Mouse (Mus musculus): ENCODE data around the gene Rpa2. TPM values are rescaled to one million over a fixed set of nuclear protein-coding genes. Genes with fewer than 3 reads are reported as not detected.
"Not testable (repeated sequence)": the region's sequence is repeated elsewhere in the genome, so short reads cannot be mapped to it uniquely, and the experiment has no call there.

The Rpa2 gene
- total and polyA plus RNA-seq, 2 experiments from 2014 or later: 26.8 to 32.6 TPM

DNA sequence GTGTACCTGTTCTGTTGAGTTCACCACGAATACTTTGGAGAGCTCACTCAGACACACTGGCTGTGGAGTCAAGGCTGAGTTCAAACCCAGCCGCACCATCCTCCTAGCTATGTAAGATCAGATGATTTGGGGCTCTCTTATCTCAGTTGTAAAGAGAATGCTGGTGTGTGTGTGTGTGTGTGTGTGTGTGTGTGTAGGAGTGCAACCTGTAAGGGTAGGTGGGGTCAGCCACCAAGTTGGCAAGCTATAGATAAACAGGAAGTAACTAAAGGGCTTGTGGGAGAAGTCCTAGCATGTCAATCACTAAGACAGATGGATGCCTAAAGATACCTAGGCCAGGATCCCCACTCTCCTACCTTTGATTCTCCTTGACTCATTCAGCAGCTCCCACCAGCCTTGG is 15.6 kb downstream of the Rpa2 start:
- no peak for TF ChIP-seq CTCF (IDR thresholded peaks at IDR 0.05; ENCODE audit: low read depth)
- H3K4me1 ChIP-seq (ENCODE audit: insufficient read depth): no peaks in the 10 kb centered on the region
- H3K27me3 ChIP-seq (ENCODE audit: insufficient read depth, low read length): no peaks in the 10 kb centered on the region
- no peaks in the 10 kb centered on the region for H3K36me3 ChIP-seq (ENCODE audit: insufficient read depth)
- no peak overlapping the region for H3K27ac ChIP-seq (ENCODE audit: low read depth, low read length)
- H3K4me3 ChIP-seq (ENCODE audit: low read depth, low read length): no peak overlapping the region
- DNase-seq: no peak
- 90% methylated on average over 2 of the region's 2 CpGs for WGBS
- no peak overlapping the region for H3K9ac ChIP-seq
- ATAC-seq: no peak
- no peak overlapping the region for H3K4me2 ChIP-seq (ENCODE audit: low read depth)
- no peaks in the 10 kb centered on the region for H3K9me3 ChIP-seq (ENCODE audit: low read length)

DNA sequence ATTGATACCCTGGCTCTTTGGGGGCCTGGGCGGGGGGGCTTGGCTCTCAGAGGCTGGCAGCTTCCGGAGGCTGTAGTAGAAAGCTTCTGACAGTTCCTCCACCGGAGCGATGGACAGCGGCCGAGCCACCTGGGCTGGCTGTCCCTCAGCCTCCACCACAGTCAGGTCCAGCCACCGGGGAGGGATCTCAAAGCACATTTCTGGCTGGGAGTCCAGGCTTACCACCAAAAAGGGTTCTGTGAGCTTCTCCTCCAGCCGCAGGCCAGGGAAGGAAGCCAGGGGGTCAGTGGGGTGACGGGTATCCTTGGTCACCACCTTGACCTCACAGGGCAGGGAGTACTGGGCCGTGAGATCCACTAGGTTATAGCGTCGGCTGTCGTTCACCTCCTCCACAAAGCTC is 17.1 kb downstream of the Rpa2 start:
- no peak for TF ChIP-seq CTCF (IDR thresholded peaks at IDR 0.05; ENCODE audit: low read depth)
- H3K4me2 ChIP-seq (ENCODE audit: low read depth): no peak overlapping the region

DNA sequence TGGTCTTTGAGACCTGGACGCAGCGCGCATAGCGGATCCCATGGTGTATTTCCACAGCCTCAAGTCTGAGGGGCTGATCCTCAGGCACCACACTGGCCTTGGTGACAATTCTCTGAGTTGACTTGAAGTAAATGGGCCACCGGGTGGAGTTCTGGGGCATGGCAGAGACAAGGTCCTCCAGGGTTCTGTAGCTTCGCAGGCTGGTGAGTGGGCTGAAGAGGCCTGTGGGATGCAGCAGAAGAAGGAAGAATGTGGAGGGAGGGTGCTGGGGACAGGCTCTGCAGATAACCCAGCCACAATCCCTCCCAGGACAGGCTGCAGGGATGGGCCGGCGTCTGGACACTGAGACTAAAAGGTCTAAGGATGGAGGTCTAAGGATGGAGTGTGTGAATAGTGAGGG is 21.6 kb downstream of the Rpa2 start:
- no peak for TF ChIP-seq CTCF (IDR thresholded peaks at IDR 0.05; ENCODE audit: low read depth)
- ATAC-seq (no peak), DNase-seq (no peak)
- H3K27me3 ChIP-seq (ENCODE audit: insufficient read depth, low read length): no peaks in the 10 kb centered on the region
- H3K27ac ChIP-seq (ENCODE audit: low read depth, low read length): no peak overlapping the region
- H3K4me2 ChIP-seq (ENCODE audit: low read depth): no peak overlapping the region
- H3K36me3 ChIP-seq (ENCODE audit: insufficient read depth): no peaks in the 10 kb centered on the region
- 94% methylated on average over 8 of the region's 8 CpGs for WGBS
- no peak overlapping the region for H3K9ac ChIP-seq
- H3K4me1 ChIP-seq (ENCODE audit: insufficient read depth): no peaks in the 10 kb centered on the region
- H3K9me3 ChIP-seq (ENCODE audit: low read length): no peaks in the 10 kb centered on the region
- no peak overlapping the region for H3K4me3 ChIP-seq (ENCODE audit: low read depth, low read length)

More for the DNA sequence above, 17.1 kb downstream of the Rpa2 start:
- Histone ChIP-seq H3K4me1 (ENCODE audit: insufficient read depth) (no peaks in the 10 kb centered on the region), H3K4me3 (ENCODE audit: low read depth, low read length) (no peak overlapping the region), H3K9me3 (ENCODE audit: low read length) (no peaks in the 10 kb centered on the region), H3K36me3 (ENCODE audit: insufficient read depth) (no peaks in the 10 kb centered on the region), H3K27me3 (ENCODE audit: insufficient read depth, low read length) (no peaks in the 10 kb centered on the region), H3K27ac (ENCODE audit: low read depth, low read length) (no peak overlapping the region), H3K9ac (no peak overlapping the region)
- ATAC-seq: no peak
- WGBS: 92% methylated on average over 12 of the region's 13 CpGs
- DNase-seq: no peak

DNA sequence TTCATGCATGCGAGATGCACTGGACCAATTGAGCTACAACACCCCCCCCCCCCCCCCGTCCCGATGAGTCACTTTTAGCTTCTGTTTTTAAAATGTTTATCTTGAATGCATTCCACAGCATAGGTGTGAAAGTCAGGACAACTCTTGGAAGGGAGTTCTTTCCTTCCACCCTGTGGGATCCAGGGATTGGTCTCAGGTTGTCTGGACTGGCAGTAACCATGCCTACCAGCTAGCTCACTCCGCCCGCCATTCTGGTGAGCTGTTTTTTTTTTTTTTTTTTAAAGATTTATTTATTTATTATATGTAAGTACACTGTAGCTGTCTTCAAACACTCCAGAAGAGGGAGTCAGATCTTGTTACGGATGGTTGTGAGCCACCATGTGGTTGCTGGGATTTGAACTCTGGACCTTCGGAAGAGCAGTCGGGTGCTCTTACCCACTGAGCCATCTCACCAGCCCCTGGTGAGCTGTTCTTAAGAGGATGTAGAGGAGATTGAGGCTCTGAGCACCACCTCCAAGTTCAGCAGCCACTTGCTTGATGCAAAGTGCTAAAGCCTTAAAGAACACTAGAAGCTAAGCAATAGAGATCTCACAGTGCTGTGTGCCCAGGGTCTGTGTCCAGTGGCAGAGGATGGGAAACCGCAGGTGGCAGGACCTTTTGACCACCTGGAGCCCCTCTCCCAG is 25.3 kb downstream of the Rpa2 start:
- ATAC-seq; H3K4me2 ChIP-seq (ENCODE audit: low read depth); H3K27me3 ChIP-seq (ENCODE audit: insufficient read depth, low read length); H3K4me3 ChIP-seq (ENCODE audit: low read depth, low read length); H3K4me1 ChIP-seq (ENCODE audit: insufficient read depth); H3K36me3 ChIP-seq (ENCODE audit: insufficient read depth); DNase-seq; H3K9me3 ChIP-seq (ENCODE audit: low read length); H3K9ac ChIP-seq; H3K27ac ChIP-seq (ENCODE audit: low read depth, low read length): not testable (repeated sequence)
- 94% methylated on average over 8 of the region's 9 CpGs for WGBS

DNA sequence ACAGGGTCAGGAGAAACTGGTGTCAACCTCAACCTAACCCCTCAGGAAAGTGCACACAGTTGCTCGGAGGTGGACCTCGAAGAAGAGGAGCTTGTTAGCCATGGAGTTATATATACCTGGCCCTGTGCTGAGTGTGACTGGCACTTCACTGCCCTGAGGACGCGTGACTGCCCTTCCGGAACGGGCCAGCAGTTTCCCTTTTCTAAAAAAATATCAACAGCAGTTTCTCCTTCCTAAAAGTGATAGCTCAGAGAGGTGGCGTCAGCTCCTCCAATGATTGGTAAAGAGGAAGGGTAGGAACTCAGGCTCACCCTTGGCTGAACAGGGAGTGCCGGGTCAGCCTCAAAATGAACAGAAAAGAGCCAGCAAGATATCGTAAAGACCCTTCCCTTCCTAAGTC is 25.9 kb downstream of the Rpa2 start:
- WGBS: 87% methylated on average over 9 of the region's 9 CpGs
- Histone ChIP-seq H3K4me3 (ENCODE audit: low read depth, low read length) (no peak overlapping the region), H3K4me1 (ENCODE audit: insufficient read depth) (no peaks in the 10 kb centered on the region), H3K36me3 (ENCODE audit: insufficient read depth) (no peaks in the 10 kb centered on the region), H3K27ac (ENCODE audit: low read depth, low read length) (no peak overlapping the region), H3K9me3 (ENCODE audit: low read length) (no peaks in the 10 kb centered on the region), H3K27me3 (ENCODE audit: insufficient read depth, low read length) (0 out of 2 replicates have a peak, but pooled peaks cover 5% of the 10 kb centered on the region), H3K9ac (no peak overlapping the region), H3K4me2 (ENCODE audit: low read depth) (no peak overlapping the region)
- no peak for ATAC-seq
- no peak for TF ChIP-seq CTCF (IDR thresholded peaks at IDR 0.05; ENCODE audit: low read depth)
- no peak for DNase-seq

DNA sequence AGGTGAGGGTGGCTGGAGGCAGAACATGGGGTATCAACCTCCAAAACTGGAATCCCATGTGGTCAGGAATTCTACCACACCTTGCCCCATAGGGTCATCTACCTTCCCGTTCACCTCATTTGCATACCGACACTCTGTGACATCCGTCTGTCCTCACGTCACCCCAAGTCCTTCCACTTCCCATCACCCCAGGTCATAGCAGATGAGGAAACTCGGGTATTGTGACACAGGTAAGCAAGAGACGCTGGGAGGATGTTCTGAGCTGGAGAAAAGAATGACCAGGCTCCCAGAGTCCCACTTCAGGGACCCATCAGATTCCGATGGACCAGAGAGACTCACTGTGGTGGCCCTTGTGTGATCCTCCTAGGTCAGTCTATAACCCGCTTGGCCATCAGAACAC is 26.6 kb downstream of the Rpa2 start:
- Histone ChIP-seq H3K9me3 (ENCODE audit: low read length) (no peaks in the 10 kb centered on the region), H3K36me3 (ENCODE audit: insufficient read depth) (no peaks in the 10 kb centered on the region), H3K9ac (no peak overlapping the region), H3K4me2 (ENCODE audit: low read depth) (no peak overlapping the region), H3K4me1 (ENCODE audit: insufficient read depth) (no peaks in the 10 kb centered on the region), H3K4me3 (ENCODE audit: low read depth, low read length) (no peak overlapping the region), H3K27me3 (ENCODE audit: insufficient read depth, low read length) (0 out of 2 replicates have a peak, but pooled peaks cover 5% of the 10 kb centered on the region), H3K27ac (ENCODE audit: low read depth, low read length) (no peak overlapping the region)
- 76% methylated on average over 8 of the region's 8 CpGs for WGBS
- no peak for ATAC-seq
- DNase-seq: no peak
- no peak for TF ChIP-seq CTCF (IDR thresholded peaks at IDR 0.05; ENCODE audit: low read depth)

DNA sequence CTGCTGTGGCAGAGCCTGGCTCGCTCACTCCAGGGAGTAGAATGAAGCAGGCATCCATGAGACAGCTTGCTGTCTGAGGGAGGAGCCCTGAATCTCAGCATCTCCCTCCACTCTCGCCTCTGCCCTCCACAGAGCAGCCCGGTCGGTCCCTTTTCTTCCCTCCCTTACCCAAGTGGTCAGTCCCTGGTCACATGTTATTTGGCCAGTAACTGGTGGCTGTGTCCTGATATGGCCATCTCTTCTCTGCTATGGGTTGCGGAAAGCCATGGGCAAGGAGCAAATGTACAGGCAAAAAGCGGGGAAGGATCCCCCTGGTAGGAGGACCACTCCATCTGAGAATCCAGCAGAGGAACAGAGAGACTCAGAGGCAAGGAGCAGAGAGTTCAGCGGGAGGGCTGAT is 27.0 kb downstream of the Rpa2 start:
- no peak for ATAC-seq
- TF ChIP-seq CTCF (IDR thresholded peaks at IDR 0.05; ENCODE audit: low read depth): no peak
- H3K27me3 ChIP-seq (ENCODE audit: insufficient read depth, low read length): 0 out of 2 replicates have a peak, but pooled peaks cover 5% of the 10 kb centered on the region
- no peak for DNase-seq
- H3K36me3 ChIP-seq (ENCODE audit: insufficient read depth): no peaks in the 10 kb centered on the region
- no peak overlapping the region for H3K27ac ChIP-seq (ENCODE audit: low read depth, low read length)
- 55% methylated on average over 7 of the region's 7 CpGs for WGBS
- no peaks in the 10 kb centered on the region for H3K9me3 ChIP-seq (ENCODE audit: low read length)
- no peaks in the 10 kb centered on the region for H3K4me1 ChIP-seq (ENCODE audit: insufficient read depth)
- H3K4me3 ChIP-seq (ENCODE audit: low read depth, low read length): no peak overlapping the region
- H3K4me2 ChIP-seq (ENCODE audit: low read depth): no peak overlapping the region
- H3K9ac ChIP-seq: no peak overlapping the region

All from forebrain, postnatal 0 days (tissue).